Mouse (Mus musculus): Measurements from ENCODE around the gene Rae1. TPM values are rescaled to one million over a fixed set of nuclear protein-coding genes. Genes with fewer than 3 reads are reported as not detected.

The Rae1 gene
- total RNA-seq, 2 experiments from 2014 or later: 55.9 to 60.3 TPM

DNA sequence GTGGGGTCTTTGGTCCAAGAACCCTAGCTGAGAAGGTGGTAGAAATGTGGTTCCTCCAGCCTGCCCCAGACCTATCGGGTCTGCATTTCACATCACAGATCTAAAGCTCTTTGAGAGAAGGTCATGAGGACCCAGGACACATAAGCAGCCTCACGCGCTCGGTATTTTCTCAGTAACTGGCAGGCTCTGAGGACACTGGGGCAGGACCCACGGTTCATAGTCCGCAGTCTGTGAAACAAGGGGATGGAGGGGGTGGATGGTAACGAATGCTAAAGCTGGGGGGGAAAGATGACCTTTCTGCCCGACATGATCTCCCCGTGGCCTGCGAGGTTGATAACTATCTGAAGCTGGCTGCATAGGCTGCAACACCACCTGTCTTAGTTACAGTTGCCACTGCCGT lies 2.2 kb upstream of the Rae1 start:
- DNase-seq: no peak

DNA sequence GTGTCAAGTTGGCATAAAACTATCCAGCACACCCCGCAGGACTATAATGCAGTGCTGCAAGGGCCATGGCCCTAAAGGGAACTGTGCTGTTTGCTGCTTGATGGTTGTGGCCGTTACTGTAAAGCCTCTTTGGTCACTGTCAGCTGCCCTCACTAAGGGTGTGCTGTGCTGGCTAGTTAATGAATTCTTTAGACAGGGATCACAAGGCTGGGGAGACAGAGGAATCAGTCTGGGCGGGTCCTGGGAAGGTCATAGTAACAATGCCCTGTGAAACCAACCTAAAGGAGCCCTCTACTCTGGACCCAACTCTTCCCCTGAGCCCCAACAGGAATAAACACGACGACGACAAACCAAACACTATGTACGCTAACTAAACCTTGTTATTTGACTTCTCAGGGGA lies 1.4 kb upstream of the Rae1 start:
- DNase-seq: no peak

GRCm38 (mm10) chr2:173000285-173000652 lies 352 bp downstream of the Rae1 start:
- peak; percentile 79 for DNase-seq

DNA sequence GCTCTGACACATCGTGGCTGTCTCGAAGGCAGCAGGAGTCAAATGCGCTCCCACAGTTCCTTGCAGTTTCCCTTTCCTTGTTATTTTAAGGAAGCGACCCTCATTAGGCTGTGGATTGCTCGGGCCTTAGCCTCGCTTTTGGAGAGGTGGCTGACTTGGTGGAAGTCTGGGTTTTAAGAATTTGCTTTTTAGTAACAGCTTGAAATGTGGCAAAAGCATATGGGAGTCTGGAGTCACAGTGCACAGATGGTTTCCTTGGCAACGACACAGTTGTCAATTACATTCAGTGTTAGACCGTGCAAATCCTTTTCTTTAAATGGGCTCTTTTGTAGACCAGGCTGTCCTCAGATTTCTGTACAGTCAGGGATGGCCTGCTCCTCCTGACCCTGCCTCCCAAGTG lies 1.0 kb downstream of the Rae1 start:
- DNase-seq: no peak

DNA sequence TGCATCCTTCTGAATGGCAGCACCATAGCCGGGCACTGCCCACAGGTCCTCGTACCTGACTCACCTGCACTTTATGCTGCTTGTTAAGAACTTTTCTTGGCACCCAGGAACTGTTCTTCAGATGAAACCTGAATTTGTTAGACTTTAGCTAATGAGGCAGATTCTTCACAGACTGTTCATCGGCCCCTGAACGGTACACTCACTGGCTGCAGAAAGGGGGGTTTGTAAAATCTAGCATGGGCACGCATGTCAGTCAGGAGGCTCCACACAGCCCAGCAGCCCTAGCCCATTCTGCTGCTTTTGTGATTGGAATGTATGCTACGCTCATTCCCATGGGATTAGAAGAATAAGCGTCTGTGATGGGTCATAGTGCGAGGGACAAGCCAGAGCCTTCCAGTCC lies 3.8 kb downstream of the Rae1 start:
- no peak for DNase-seq

- no peak for DNase-seq
These were observed 10.4 kb downstream of the Rae1 start for GRCm38 (mm10) chr2:173010220-173010717.

GRCm38 (mm10) chr2:173011440-173011839 lies 11.5 kb downstream of the Rae1 start:
- no peak for DNase-seq

- no peak for DNase-seq
These were observed 14.9 kb downstream of the Rae1 start for GRCm38 (mm10) chr2:173014741-173015287.

GRCm38 (mm10) chr2:173017940-173018339 lies 18.0 kb downstream of the Rae1 start:
- DNase-seq: no peak

DNA sequence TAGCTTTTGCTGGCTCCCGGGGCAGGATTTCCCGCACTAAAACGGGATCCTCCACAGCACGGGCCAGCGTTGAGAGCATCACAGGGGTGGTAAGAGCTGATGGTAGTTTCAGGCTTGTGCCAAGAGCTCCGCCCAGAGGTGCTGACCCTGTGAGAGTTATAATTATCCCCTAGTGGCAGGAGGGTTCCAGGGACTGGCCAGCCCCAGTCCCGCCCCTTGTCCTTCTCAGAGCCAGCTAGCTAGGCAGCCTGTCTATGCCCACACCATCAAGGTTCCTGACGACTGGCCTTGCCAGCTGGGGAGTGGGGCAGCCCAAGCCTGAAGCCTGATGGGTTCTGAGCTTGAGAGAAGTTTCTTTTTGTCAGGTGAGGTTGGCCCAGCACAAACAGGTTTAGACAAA lies 18.7 kb downstream of the Rae1 start:
- peak; percentile 73 for DNase-seq

DNA sequence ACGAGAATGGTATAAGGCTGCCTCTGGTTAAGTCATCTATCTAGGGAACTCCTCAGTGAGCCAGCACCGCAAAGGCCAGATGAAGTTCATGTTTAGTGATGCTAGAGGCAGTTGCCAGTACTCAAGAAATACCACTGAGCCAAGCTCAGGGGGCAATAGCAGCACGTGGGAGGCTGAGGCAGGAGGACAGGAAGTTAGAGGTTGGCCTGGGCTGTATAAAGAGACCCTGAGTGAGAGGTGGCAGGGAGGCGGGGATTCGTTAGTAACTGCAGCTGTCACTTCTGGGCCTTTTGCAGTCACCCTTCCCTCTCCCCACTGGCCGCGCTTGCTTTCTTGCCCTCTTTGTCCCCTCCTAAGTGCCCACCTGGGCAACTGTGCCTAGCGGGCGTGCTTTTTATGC lies 19.4 kb downstream of the Rae1 start:
- DNase-seq: no peak

DNA sequence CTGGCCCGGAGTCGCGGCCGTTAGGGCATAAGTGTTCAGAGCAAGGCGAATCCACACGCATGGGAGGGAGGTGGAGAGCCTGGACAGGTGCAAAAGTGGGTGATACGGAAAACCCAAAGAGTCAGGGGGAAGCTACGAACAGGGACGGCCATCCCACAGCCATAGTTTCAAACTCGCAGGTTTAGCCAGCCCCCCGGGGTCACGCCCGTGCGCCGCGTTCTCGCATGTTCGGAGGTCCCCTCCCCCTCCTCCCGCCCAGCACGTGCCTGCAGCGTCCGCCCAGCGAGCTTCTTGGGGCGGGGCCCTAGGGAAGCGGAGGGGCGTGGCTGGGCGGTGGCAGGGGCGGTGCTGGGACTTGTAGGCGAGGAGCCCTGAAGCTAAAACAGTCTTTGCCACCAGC lies 19.9 kb downstream of the Rae1 start:
- peak; percentile 93 for DNase-seq

DNA sequence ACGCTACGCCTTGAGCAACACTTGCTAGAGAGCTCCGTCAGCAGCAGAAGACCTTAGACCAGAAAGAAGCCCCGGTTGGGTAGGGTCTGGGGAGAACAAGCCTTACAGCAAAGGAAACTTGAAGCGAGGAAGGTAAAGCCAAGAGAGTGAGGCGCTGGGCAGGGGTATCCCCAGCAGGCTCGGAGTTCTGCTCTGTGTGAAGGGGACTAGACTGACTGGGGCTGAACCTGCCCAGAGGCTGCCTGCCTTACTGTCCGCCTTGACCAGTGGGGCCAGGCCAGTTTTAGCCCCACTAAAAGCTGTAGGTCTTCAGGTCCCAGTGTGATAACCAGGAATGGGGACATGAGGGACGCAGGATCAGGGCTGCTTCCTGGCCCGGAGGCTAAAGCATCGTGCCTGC lies 20.5 kb downstream of the Rae1 start, which contains the start of gene Rbm38:
Rbm38 (plus strand) TSS at position 69 of the 400 bp plus-strand sequence.
- DNase-seq: no peak

- DNase-seq: peak; percentile 96
These were observed 21.7 kb downstream of the Rae1 start for GRCm38 (mm10) chr2:173021633-173022055.

DNA sequence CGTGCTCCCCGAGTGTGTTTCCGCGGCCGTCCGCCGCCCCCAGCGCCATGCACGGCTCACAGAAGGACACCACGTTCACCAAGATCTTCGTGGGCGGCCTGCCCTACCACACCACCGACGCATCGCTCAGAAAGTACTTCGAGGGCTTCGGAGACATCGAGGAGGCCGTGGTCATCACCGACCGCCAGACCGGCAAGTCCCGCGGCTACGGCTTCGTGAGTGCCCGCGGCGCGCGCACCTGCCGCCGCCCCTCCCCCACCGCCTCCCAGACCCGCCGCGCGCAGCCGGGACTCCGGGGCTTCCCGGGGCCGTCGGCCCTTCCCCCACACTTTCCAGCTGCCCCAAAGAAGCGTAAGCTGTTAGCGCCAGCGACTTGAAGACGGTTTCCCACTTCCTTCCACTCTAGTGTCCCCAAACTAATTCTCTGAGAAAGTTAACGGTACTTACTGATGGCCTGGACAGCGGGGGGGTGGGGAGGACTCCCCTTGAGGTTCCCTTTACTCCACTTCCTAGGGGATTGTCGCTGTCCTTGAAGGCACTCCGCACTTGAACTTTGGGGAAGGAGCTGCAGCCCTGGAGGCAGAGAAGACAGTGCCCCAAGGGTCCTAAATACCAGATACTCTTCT lies 22.3 kb downstream of the Rae1 start:
- peak; percentile 66 for DNase-seq

- DNase-seq: peak; percentile 61
These were observed 22.9 kb downstream of the Rae1 start for GRCm38 (mm10) chr2:173022813-173023212.

DNA sequence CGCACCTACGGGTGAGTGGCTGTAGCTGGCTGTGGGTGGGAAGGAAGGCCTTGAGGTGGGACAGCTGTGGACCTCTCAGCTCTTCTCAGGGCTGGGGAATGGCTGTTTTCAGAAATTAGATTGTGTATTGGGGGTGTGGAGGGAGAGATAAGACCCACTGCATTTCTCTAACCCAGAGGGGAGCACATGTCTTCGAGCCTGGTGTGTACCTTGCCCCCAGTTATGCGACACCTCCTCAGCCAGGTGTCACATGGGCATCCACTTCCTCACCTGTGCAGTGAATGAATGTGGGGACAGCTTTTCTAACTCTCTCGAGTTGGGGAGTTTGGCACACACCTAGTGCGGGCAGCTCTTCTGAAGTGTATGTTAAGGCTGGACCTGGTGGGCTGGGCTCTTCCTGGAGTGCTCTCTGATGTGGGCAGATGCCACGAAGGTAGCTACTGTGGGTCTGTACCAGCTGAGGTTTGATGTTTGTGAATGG lies 23.5 kb downstream of the Rae1 start:
- no peak for DNase-seq

GRCm38 (mm10) chr2:173023966-173024365 lies 24.0 kb downstream of the Rae1 start:
- no peak for DNase-seq

- DNase-seq: no peak
These were observed 24.5 kb downstream of the Rae1 start for GRCm38 (mm10) chr2:173024392-173024791.

DNA sequence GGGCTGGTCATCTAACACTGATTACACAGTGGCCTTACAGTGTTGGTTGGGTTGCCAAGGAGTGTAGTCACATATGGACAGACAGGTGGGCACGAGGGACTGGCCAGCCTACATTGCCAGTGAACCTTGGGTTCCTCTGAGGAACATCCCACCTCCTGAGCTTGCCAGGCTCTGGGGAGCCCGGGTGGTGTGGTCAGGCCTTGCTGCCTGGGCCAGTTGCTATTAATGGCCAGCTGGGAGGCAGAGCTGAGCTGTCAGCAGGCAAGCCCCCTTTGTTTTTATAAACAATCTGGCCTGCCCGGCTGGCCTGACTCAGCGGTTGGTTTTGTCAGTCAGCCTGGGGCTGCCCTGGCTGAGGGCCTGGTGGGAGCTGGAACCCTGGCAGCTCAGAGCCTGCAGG lies 25.0 kb downstream of the Rae1 start:
- peak; percentile 55 for DNase-seq

GRCm38 (mm10) chr2:173026286-173026685 lies 26.4 kb downstream of the Rae1 start:
- no peak for DNase-seq

DNA sequence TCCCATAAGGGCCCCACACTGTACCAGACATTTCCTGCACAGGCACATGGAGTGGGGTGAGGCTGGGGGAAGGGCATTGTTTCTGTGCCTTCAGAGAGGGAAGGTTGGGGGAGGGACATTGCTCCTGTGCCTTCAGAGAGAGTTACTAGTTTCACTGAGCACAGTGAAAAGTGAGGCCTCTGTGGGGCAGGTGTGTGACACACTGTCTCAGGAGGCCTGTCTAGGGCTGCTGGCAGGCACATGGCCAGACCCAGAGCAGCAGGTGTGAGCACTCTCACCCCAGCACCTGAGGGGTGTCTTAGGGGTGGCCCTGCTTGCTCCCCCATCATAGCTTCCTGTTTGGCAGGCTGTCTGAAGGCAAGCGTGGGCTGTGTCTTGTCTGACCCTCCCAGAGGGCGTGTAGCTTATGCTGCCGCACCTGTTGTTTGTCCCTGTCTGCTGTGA lies 26.8 kb downstream of the Rae1 start:
- DNase-seq: no peak

DNA sequence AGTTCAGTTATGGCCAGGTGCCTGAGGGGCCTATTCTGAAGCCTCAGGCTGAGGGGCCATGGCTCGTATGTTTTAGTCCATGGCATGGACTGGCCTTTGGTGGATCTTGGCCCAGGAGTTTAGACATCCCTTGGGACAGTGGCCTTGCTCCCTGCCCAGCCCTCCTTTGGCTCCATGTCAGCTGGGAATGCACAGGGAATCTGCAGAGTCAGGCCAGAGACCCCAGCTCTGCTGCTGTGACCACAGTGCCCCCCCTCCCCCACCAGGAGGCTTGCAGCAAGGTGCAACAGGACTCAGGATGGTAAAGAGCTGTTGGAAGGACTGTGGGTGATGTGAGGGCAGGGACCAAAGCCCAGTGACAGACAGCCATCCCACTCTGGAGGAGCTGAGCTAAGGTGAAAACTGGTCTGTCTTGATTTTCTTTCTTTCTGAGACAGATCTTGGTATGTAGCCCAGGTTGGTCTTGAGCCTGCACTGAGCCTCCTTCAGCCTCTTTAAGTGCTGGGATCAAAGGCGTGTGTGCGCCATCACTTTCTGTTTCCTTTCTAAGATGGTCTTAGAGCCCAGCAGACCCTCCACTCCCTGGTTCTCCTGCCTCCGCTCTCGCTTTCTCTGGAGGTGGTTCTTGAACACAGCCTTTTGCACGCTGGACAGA lies 27.4 kb downstream of the Rae1 start:
- DNase-seq: no peak
